Mouse (Mus musculus): ENCODE measurements around the gene Gm17949. TPM values are rescaled to one million over a fixed set of nuclear protein-coding genes. Genes with fewer than 3 reads are reported as not detected.

The Gm17949 gene
- total and polyA plus RNA-seq, 3 experiments: 0.21 to 0.98 (median 0.27) TPM

DNA sequence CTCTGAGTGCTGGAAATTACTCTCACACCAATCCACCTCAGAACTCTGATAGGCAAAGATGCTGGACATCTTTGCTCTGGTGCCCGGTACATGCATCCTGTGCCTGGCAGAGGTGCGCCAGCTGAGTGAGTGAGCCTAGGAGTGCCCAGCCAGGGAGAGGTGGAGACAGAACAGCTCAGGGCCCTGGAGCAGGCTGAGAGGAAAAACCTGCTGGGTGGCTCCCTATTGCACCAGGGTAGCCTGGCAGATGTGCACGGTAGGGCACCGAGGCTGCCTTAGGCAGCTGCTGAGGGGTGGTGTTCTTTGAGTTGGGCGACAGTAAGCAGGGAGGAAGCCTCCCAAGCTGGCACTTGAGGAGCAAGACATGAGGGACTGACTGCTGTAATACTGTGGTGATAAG lies 29.3 kb upstream of the Gm17949 start, which contains the start of gene Acer1:
Gene Acer1 (minus strand): TSS at position 114 of the 400 bp plus-strand sequence.
- H3K27me3 ChIP-seq (ENCODE audit: insufficient read depth, low read length): peaks cover 37% of the 10 kb centered on the region
- ATAC-seq (ENCODE audit: extremely low read depth, insufficient number of reproducible peaks, low FRiP score, poor library complexity, severe bottlenecking) (no peak), DNase-seq (ENCODE audit: low spot score) (no peak)
- H3K9me3 ChIP-seq (replicated peaks): no peaks in the 10 kb centered on the region
- H3K36me3 ChIP-seq (replicated peaks): no peaks in the 10 kb centered on the region
- no peak within 1 kb of the TSS for H3K4me3 ChIP-seq (ENCODE audit: low read depth, low read length)
- no peaks in the 10 kb centered on the region; the same call in none of the 2 replicates for H3K4me1 ChIP-seq (ENCODE audit: insufficient read depth, low read depth, low read length)
- TF ChIP-seq GATA1 (IDR thresholded peaks at IDR 0.05; ENCODE audit: borderline replicate concordance, low read length) (no peak), TAL1 (conservative IDR thresholded peaks at IDR 0.05; ENCODE audit: low read depth, low read length) (no peak), POLR2AphosphoS5 (IDR thresholded peaks at IDR 0.05; ENCODE audit: insufficient replicate concordance, low read depth, low read length) (no peak), CTCF (IDR thresholded peaks at IDR 0.05; ENCODE audit: low read depth, low read length) (no peak), GATA2 (IDR thresholded peaks at IDR 0.05; ENCODE audit: borderline replicate concordance, low read depth, low read length) (no peak)

DNA sequence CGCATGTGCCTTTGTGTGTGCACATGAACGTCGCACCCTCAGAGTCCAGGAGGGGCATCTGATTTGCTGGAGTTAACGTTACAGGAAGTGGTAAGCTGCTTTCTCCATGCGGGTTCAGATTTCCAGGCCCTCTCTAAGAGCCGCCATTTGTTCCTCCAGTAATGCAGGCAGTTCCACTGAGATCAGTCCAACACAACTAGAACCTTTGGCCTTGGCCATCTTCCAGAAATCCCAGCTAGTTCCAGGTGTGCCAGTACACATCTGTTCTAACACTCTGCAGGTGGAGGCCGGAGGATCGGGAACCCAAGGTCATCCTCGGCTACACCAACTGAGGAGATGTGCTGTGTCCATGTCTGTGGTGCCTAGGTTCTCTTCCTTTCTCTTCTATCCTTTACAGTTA lies 26.4 kb upstream of the Gm17949 start:
- TF ChIP-seq GATA2 (IDR thresholded peaks at IDR 0.05; ENCODE audit: borderline replicate concordance, low read depth, low read length) (no peak), TAL1 (conservative IDR thresholded peaks at IDR 0.05; ENCODE audit: low read depth, low read length) (no peak), CTCF (IDR thresholded peaks at IDR 0.05; ENCODE audit: low read depth, low read length) (no peak), POLR2AphosphoS5 (IDR thresholded peaks at IDR 0.05; ENCODE audit: insufficient replicate concordance, low read depth, low read length) (no peak)
- ATAC-seq (ENCODE audit: extremely low read depth, insufficient number of reproducible peaks, low FRiP score, poor library complexity, severe bottlenecking) (no peak), DNase-seq (ENCODE audit: low spot score) (no peak)
- Histone ChIP-seq H3K4me1 (ENCODE audit: insufficient read depth, low read depth, low read length) (peaks cover 10% of the 10 kb centered on the region), H3K36me3 (replicated peaks) (no peaks in the 10 kb centered on the region), H3K4me3 (ENCODE audit: low read depth, low read length) (no peak overlapping the region), H3K27me3 (ENCODE audit: insufficient read depth, low read length) (peaks cover 31% of the 10 kb centered on the region), H3K9me3 (replicated peaks) (no peaks in the 10 kb centered on the region)

DNA sequence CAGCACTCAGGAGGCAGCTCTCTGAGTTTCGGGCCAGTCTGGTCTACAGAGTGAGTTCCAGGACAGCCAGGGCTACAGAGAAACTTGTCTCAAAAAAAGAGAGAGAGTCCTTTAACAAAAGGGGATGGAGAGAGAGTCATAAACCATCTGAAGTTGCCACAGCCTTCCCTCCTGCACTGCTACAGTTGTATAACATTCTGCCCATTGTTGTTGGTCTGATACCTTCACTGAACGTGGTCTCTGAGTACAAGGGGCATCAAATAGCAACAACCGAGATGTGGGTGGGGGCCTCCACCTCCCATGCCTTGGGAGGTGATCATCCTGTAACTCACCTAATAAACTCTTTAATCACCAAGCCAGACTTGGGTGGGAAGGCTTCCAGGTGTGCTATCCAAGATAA lies 25.6 kb upstream of the Gm17949 start:
- no peak for ATAC-seq (ENCODE audit: extremely low read depth, insufficient number of reproducible peaks, low FRiP score, poor library complexity, severe bottlenecking)
- H3K27me3 ChIP-seq (ENCODE audit: insufficient read depth, low read length): peaks cover 31% of the 10 kb centered on the region
- TF ChIP-seq POLR2AphosphoS5 (IDR thresholded peaks at IDR 0.05; ENCODE audit: insufficient replicate concordance, low read depth, low read length) (no peak), GATA2 (IDR thresholded peaks at IDR 0.05; ENCODE audit: borderline replicate concordance, low read depth, low read length) (no peak), CTCF (IDR thresholded peaks at IDR 0.05; ENCODE audit: low read depth, low read length) (no peak), TAL1 (conservative IDR thresholded peaks at IDR 0.05; ENCODE audit: low read depth, low read length) (no peak), GATA1 (IDR thresholded peaks at IDR 0.05; ENCODE audit: borderline replicate concordance, low read length) (no peak)
- no peaks in the 10 kb centered on the region for H3K9me3 ChIP-seq (replicated peaks)
- no peak for DNase-seq (ENCODE audit: low spot score)
- peaks cover 14% of the 10 kb centered on the region for H3K4me1 ChIP-seq (ENCODE audit: insufficient read depth, low read depth, low read length)
- H3K4me3 ChIP-seq (ENCODE audit: low read depth, low read length): no peak overlapping the region
- no peaks in the 10 kb centered on the region for H3K36me3 ChIP-seq (replicated peaks)

DNA sequence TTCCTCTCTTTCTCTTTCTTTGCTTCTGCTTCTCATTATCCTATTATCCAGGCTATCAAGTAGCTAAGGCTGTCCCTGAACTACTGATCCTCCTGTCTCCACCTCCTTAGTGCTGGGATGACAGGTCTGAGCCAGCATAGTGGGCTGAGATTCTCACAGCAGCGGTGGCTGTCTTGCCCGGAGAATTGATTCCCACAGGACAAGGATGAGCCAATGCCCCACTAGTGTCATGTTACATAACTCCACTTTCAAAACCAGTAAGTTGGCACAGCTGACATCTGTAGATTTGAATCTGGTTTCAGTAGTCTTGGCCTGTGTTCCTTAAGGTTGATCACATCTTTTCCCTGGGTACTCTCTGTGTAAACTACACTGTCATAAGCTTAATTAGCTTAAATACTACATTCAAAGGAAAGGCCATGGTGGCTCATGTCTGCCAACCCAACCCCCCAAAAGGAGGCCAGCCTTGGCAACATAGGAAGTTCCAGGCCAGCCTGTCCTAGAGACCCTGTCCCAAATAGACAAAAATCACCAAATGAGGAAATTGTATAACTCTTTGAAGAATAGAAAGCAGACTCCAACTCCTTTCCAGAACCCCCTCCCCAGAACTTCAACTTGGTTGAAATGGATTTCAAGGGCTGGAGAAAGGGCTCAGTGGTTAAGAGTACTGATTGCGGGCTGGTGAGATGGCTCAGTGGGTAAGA lies 25.0 kb upstream of the Gm17949 start:
- H3K4me1 ChIP-seq (ENCODE audit: insufficient read depth, low read depth, low read length): peaks cover 19% of the 10 kb centered on the region
- DNase-seq (ENCODE audit: low spot score): no peak
- TF ChIP-seq TAL1 (conservative IDR thresholded peaks at IDR 0.05; ENCODE audit: low read depth, low read length) (no peak), GATA1 (IDR thresholded peaks at IDR 0.05; ENCODE audit: borderline replicate concordance, low read length) (no peak), POLR2AphosphoS5 (IDR thresholded peaks at IDR 0.05; ENCODE audit: insufficient replicate concordance, low read depth, low read length) (no peak), CTCF (IDR thresholded peaks at IDR 0.05; ENCODE audit: low read depth, low read length) (no peak), GATA2 (IDR thresholded peaks at IDR 0.05; ENCODE audit: borderline replicate concordance, low read depth, low read length) (no peak)
- H3K27me3 ChIP-seq (ENCODE audit: insufficient read depth, low read length): peaks cover 27% of the 10 kb centered on the region
- no peaks in the 10 kb centered on the region for H3K9me3 ChIP-seq (replicated peaks)
- H3K4me3 ChIP-seq (ENCODE audit: low read depth, low read length): no peak overlapping the region
- H3K36me3 ChIP-seq (replicated peaks): peaks cover 4% of the 10 kb centered on the region
- ATAC-seq (ENCODE audit: extremely low read depth, insufficient number of reproducible peaks, low FRiP score, poor library complexity, severe bottlenecking): no peak

DNA sequence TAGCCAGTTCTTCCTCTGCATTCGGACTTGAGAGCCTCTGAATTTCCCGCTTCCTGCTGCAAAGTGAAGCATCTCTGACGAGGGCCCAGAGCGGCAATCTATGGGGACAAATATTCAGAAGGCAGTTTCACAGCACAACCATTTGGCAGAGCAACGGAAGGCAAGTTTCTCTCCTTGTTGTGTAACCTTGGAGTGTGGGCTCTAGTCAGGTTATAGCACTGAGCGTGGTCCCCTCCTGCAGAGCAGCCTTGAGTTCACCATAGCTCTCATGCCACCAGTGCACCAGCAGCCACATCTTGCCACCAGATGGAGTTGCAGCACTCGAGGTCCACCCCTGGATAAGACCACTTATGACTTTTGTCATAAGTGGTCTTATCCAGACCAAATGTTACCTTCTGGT lies 22.8 kb upstream of the Gm17949 start:
- H3K4me3 ChIP-seq (ENCODE audit: low read depth, low read length): no peak overlapping the region
- ATAC-seq (ENCODE audit: extremely low read depth, insufficient number of reproducible peaks, low FRiP score, poor library complexity, severe bottlenecking) (no peak), DNase-seq (ENCODE audit: low spot score) (no peak)
- peaks cover 34% of the 10 kb centered on the region for H3K4me1 ChIP-seq (ENCODE audit: insufficient read depth, low read depth, low read length)
- H3K36me3 ChIP-seq (replicated peaks): peaks cover 23% of the 10 kb centered on the region
- H3K9me3 ChIP-seq (replicated peaks): no peaks in the 10 kb centered on the region
- no peak for TF ChIP-seq GATA2 (IDR thresholded peaks at IDR 0.05; ENCODE audit: borderline replicate concordance, low read depth, low read length)
- no peak for TF ChIP-seq GATA1 (IDR thresholded peaks at IDR 0.05; ENCODE audit: borderline replicate concordance, low read length)
- no peak for TF ChIP-seq CTCF (IDR thresholded peaks at IDR 0.05; ENCODE audit: low read depth, low read length)
- no peak for TF ChIP-seq TAL1 (conservative IDR thresholded peaks at IDR 0.05; ENCODE audit: low read depth, low read length)
- no peak for TF ChIP-seq POLR2AphosphoS5 (IDR thresholded peaks at IDR 0.05; ENCODE audit: insufficient replicate concordance, low read depth, low read length)
- peaks cover 18% of the 10 kb centered on the region for H3K27me3 ChIP-seq (ENCODE audit: insufficient read depth, low read length)

DNA sequence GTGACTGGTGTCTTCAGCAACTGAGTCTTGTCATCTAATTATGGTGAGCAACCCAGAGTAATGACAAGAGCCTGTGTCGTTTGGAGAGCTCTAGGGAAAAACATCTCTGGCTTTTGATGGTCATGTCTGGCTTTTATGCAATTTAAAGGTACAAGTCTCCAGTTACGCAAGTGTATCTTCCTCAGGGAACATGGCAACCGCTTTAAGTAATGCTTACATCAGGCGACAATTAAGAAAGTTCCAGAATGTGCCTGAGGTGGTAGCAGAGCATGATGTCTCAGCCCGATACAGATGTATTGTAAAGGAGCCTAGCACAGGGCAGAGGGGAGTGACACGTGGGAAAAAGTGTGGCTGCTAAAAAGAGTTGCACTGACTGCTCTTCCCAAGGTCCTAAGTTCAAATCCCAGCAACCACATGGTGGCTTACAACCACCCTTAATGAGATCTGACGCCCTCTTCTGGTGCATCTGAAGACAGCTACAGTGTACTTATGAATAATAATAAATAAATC lies 22.3 kb upstream of the Gm17949 start:
- peaks cover 38% of the 10 kb centered on the region for H3K4me1 ChIP-seq (ENCODE audit: insufficient read depth, low read depth, low read length)
- no peaks in the 10 kb centered on the region for H3K9me3 ChIP-seq (replicated peaks)
- H3K27me3 ChIP-seq (ENCODE audit: insufficient read depth, low read length): peaks cover 18% of the 10 kb centered on the region
- no peak overlapping the region; the same call in 1 of the 2 replicates for H3K4me3 ChIP-seq (ENCODE audit: low read depth, low read length)
- no peak for TF ChIP-seq GATA2 (IDR thresholded peaks at IDR 0.05; ENCODE audit: borderline replicate concordance, low read depth, low read length)
- no peak for TF ChIP-seq CTCF (IDR thresholded peaks at IDR 0.05; ENCODE audit: low read depth, low read length)
- no peak for TF ChIP-seq GATA1 (IDR thresholded peaks at IDR 0.05; ENCODE audit: borderline replicate concordance, low read length)
- no peak for TF ChIP-seq TAL1 (conservative IDR thresholded peaks at IDR 0.05; ENCODE audit: low read depth, low read length)
- TF ChIP-seq POLR2AphosphoS5 (IDR thresholded peaks at IDR 0.05; ENCODE audit: insufficient replicate concordance, low read depth, low read length): no peak
- DNase-seq (ENCODE audit: low spot score) (no peak), ATAC-seq (ENCODE audit: extremely low read depth, insufficient number of reproducible peaks, low FRiP score, poor library complexity, severe bottlenecking) (no peak)
- peaks cover 29% of the 10 kb centered on the region for H3K36me3 ChIP-seq (replicated peaks)
